Mouse (Mus musculus) T-helper 2 cell (primary cell): ENCODE results near the gene Hoxb4.

Source experiments
- in situ Hi-C: fragments of 300-600 bp; cut with MboI, MseI; formaldehyde crosslinking; loops from one replicate; pipeline ENCODE4 v1.15.1; 2025; ENCODE audit warnings: high pct_unique_total_duplicates

The Hoxb4 gene

DNA sequence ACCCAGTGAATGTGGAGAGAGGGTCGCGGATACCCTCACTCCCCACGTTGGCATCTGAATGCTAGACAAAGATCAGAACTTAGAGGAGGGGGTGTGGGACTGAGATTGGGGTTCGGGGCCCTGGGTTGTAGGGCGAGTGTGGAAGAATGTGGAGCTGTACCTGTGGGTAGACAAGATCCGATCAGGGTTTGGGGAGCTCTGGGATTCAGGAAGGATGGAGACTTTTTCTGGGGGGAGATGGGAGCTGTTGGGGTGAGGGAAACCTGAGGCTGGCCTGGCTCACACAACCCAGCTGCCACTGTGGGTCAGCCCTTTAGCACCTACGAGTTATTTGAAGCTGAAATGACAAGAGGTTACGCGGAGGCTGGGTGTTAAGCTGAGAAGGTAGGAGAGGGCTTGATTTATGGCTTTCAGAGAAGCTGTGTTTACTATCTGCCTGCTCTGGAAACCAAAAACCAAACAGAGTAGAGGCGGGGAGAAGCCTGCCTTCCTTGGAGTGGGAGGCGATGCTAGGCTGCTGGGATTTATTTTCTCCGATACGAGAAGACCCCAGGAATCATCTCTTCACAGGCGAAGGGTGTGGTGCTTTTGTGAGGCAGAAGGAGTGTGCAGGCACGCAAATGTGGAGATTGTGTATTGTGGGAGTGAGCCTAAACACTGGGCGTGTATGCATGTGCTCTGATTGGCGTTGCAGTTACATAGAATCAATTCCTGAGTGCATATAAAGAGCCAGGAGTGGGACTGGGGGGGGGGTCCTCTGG is 15.4 kb downstream of the Hoxb4 start:
- in situ Hi-C loops, result no loop called here

DNA sequence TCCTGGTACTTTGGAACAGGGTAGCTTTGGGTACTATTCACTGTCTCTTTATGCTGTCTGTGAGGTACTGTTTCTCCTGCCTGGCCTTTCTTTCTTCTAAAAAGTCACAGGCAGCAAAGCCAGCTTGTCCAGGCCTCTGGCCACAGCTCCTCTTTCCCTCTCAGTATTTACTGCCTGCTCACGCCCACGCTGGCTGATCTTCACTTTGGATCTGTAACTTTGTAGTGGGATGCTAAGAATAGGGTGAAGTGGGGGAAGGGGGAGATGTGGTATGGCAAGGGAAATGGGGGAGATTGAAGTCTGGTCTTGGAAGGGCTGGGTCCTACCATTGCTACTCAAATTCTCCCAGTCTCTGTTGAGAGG is 15.9 kb downstream of the Hoxb4 start:
- in situ Hi-C loops, result no loop called here

DNA sequence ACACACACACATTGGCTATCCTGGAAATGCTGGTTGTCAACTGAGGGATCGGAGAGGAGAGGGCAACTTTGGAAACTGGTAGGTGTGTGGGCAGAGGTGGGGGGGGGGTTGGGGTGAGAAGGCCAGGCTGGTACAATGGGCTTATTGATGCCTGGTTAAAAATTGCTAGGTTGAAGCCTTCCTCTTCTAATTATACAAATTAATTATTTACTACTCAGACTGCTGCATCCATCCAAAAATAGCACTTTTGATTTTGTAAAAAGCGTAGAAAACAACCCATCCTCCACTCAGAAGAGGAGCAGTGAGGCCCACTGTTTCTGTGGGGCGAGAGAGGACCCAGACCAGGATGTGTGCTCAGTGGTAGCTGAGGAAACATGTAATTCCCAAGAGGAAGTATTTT is 16.9 kb downstream of the Hoxb4 start:
- in situ Hi-C loops, result no loop called here

DNA sequence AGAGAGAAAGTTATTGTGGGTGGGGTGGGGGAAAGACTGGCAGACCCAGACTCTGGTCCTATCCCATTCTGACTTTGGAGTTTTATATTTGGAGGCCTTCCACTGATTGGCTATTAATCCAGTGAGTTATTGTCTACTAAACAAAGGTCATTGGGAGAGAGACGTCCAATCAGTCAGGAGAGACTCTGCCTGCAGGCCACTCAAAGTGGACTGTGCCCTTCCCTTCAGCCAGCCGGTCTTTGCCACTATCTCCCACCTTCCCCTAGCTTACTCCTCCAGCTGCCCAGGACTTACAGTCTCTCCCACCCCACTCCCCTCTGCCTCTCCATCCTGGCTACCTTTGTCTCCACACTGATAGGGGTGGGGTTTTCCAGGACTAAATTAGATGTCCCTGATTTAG is 18.5 kb downstream of the Hoxb4 start:
- in situ Hi-C loops, result no loop called here

DNA sequence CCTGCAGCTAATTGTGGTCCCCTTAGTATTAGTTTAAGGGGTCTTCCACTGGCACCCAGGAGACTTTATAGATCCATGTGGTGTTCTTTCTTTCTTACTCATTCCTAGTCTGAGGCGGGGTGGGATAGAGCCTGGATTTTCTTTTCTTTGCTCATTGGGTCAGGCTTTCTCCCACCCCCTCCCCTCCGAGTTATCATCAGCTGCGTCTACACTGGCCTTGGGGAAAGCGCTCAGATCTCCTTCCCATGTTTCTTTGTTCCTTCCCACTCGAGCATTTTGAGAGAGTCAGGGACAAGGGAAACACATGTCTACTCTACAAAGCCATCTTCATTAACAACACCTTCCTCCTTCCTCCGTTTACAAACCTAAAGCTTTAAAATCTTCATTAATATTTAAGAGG is 19.0 kb downstream of the Hoxb4 start:
- in situ Hi-C loops, result no loop called here

DNA sequence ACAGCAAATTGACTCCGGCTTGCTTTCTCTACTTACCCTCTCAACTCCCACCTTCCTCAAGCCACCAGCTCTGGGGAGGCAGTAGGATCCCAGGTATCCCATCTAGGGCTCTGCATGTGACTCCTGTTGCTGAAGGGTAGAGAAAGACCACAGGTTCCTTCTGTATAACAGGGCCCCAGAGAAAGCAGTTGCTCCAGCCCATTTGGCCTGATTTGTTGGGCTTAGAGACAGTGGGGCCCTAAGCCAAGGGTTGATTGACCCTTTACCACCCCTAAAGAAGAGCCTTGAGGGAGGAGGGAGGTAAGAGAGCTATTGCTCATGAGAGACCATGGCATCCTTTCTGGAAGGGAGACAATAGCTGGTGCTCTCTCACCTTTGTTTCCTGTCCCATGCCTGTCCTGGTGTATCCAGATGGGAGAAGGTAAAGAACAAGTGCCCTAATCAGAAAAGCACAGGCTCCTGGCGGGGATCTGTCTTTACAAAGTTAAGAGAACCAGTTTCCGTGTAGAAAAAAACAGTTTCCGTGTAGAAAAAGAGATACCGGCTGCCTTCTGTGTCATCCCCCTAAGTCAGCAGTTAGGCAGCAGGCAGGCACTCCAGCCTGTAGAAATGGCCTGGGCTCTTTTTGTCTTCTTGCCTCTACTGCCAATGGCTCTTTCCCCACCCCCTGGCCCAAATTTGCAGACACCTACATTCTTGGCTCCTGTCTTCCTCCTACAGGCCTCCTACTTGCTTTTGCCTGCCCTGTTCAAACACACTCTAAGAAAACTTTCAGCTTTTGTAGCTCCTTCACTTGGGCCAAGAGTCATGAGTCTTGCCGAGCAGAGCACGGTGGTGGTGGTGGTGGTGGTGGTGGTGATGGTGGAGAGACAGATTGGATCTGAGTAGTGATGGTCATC is 21.1 kb downstream of the Hoxb4 start:
- in situ Hi-C loops, result no loop called here

DNA sequence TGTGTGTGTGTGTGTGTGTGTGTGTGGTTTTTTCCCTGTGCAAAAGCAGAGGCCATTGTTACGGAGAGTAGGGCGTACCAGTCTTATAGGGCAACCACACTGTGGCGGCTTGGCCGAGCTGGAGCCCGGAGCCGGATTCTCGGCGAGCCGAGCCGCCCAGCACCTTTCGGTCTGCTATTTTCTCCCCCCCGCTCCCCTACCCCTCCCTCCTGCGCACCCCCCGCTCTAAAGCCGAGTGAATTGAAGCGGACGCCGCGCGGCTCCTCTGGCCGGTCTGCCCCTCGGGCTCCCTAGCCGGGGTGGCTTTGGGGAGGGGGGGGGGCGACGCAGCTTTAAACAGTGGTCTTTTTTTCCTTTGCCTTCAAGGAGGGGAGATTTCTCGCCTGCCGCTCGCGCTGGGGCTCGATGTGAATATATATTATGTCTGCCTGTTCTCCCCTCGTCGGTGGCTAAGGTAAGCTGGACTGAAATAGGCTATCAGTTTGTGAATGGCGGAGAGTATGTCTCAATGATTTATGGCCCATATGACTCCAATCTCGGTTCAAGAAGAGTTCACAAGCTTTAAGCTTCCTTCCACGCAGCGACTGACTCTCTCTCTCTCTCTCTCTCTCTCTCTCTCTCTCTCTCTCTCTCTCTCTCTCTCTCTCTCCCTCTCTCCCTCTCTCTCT is 22.8 kb downstream of the Hoxb4 start:
- in situ Hi-C loops, result no loop called here

DNA sequence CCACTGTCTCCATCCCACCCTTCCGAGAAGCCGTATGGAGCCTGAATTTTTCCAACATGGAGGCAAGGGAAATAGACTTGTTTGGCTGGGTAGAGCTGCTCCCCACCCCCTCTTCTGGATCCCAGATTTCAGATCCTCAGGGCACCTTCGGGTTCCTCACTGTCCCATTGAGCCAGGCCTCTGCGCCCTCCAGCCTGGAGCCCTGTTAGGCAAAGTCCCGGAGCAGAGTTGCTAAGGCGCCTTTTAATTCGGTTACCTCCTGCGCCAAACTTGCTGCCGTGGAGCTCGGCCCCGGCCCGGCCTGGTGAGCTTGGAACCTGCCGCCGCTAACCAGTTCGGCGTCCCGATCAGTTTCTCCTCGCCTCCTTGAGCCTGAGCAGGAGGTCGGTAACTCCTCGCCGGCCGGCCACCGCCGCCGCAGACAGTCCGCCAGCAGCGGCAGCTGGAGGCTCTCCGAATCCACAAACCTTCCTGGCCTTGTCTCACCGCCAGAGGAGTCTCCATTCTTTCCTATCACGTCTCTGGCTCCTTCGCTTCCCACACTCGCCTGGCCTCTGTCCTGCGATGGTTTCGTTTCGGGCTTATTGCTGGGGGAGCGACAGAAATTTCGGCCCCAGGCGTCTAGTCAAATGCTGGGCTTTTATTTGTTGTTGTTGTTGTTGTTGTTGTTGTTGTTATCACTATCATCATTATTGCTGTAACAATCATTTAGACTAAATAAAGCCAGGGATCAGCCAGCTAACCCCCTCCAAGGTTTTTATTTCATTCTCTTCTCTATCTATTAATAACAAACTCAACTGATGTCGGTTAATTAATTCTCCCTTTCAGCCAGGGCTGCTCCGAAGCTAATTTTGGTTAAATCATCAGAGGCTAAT is 23.9 kb downstream of the Hoxb4 start:
- in situ Hi-C loops, result no loop called here

DNA sequence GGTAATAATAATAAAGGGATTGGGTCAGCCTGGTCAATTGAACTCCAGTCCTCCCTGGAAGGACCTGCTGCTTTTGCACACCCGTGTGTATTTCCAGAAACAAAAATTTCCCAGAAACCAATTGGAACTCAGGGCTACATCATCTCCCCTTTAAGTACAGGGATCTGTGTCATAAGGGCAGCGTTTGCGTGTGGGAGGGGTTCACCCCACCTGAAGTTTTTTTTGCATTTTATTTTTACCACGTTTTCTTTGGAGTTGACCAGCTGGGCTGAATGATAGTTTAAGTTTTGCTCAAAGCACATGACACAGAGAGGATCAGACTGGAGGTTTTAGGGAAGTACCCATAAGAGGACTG is 24.5 kb downstream of the Hoxb4 start:
- in situ Hi-C loops, result no loop called here

DNA sequence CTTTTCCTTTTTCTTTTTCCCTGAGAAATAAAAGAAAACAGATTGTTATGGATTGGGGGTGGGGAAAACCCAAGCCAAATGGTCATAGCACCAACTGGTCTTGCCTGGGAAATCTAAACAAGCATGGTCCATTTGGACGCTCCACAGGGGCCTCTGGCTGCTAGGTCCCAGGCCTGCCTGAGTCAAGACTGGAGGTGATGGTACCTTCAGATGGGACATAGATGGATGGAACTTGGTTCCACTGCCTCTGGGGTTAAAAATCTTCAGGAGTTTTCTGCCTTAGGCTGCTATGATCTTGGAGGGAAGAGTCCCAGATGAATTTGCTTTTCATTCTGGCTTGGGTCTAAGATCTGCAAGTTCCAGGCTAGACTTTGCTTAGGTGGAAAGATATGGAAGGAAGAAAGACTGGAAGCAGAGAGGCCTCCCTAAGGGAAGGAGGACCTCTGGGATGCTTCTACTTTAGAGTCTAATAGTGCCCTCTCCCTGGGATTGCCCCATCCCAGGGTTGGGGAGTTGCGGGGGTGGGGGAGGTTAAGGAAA is 25.2 kb downstream of the Hoxb4 start:
- in situ Hi-C loops, result no loop called here

DNA sequence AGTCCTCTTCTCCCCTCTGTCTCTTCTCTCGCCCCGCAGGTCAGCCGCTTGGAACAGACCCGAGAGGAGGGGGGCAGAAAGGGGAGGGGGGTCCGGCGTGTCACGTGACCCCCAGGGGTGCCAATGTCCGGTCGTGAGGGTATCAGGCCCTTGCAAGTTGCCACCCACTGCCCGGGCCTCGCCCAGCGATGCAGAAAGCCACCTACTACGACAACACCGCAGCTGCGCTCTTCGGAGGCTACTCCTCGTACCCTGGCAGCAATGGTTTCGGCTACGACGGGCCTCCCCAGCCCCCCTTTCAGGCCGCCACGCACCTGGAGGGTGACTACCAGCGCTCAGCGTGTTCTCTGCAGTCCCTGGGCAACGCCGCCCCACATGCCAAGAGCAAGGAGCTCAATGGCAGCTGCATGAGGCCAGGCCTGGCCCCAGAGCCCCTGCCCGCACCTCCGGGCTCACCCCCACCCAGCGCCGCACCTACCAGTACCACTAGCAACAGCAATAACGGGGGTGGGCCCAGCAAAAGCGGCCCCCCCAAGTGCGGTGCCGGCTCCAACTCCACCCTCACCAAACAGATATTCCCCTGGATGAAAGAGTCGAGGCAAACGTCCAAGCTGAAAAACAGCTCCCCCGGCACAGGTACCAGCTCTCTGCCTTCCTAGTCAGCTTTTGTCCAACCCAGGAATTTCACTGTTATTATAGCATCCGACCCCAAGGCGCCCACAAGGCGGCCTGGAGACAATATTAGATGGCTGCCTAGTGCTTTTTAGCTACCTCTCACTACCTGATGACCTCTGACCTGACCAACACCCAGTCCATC is 26.2 kb downstream of the Hoxb4 start:
- in situ Hi-C loops, result no loop called here

DNA sequence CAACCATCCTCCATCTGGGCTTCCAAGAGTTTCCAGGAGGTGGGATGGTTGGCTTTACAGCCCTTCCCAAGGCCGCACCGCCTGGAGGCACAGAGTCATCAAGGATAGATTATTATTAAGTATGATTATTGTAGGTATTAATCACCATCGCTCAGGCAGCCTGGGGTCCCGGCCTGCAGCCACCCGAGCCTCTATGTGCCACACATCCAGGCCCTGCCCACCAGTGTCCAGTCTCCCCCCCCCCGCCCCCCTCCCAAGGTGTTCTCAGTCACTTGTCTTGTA is 26.8 kb downstream of the Hoxb4 start:
- in situ Hi-C loops, result no loop called here

DNA sequence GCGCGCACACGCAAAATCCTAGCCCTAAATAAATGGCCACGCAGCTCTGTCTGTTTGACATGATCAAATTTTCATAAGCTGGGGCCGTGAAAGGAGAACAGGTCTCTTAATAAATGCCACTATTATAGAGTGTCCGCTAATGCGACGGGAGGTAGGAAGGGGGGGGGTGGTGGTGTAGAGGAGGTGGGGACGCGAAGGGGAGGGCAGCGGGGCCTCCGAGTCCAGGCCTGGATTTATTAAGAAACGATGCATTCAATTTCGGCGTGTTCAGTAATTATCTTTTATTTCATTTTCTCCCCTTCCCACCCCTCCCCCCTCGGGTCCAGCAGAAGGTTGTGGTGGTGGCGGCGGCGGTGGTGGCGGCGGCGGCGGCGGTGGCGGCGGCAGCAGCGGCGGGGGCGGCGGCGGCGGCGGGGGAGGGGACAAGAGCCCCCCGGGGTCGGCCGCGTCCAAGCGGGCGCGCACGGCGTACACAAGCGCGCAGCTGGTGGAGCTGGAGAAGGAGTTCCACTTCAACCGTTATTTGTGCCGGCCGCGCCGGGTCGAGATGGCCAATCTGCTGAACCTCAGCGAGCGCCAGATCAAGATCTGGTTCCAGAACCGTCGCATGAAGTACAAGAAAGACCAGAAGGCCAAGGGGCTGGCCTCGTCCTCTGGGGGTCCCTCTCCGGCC is 27.3 kb downstream of the Hoxb4 start:
- in situ Hi-C loops, result no loop called here

DNA sequence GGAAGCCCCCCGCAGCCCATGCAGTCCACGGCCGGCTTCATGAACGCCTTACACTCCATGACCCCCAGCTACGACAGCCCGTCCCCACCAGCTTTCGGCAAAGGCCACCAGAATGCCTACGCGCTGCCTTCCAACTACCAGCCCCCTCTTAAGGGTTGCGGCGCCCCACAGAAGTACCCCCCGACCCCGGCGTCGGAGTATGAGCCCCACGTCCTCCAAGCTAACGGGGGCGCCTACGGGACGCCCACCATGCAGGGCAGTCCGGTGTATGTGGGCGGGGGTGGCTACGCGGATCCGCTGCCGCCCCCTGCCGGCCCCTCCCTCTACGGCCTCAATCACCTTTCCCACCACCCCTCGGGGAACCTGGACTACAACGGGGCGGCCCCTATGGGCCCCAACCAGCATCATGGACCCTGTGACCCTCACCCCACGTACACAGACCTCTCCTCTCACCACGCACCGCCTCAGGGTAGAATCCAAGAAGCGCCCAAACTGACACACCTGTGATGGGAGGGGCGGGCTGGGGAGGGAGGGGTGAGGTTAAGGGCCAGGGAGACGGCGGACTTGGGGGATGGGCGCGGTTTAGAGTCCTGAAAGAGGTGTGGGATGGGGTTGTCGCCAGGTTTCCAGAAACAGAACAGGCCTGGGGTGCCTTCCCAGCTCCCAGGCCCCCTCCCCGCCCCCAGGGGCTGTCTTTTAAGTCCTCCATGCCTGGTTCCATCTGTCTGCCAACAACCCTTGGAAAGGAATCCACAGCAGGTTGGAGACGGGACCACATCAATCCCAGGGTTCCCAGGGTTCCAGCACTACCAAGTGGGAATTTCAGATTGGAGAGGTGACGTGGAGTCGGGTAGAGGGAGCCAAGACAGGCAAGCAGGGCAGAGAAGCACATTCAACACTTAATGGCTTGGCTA is 28.1 kb downstream of the Hoxb4 start:
- in situ Hi-C loops, result no loop called here

DNA sequence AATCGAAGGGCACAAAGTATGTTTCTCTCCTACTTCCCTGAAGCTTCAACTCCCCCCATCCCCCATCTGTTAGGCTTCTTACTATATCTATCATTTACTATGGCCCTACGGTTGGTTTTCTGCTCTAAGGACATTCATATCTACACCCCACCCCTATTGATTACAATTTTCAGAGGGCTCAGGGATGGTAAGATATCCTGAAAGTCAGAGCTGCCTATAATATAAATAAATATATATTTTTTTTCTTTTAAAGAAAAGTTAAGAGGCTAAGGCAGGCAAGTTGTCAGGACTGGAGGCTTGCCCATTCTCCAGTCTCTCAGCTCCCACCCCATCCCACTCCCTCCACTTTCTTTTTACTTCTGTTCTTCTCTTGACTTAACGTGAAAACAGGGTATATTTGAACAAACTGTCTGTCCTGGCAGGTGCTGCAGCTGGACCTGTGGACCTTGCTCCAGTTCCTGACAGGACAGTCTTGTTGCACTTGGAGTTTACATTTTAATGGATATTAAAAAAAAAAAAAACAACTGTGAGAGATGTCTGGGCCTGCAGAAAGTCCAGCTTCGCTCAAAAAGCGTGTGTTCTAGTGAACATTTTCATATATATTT is 29.0 kb downstream of the Hoxb4 start:
- in situ Hi-C loops, result no loop called here

DNA sequence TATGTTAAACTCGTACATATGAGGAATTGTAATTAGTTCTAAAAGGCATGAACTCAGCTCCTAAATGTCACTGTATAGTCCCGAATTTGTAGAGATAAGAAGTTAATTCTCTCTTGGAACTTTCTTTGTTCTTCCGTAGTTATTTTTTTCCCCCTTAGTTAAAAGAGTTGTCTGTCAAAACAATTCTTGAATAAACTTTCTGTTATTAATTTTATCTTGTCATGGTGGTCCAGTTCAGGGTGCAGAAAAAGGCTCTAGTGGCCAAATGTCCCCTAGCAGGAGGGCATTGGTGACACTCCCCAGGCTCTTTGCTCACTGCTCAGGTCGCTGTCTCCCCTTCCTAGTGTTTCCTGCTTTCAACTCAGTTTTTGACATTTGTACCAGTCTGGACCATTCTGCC is 29.6 kb downstream of the Hoxb4 start:
- in situ Hi-C loops, result no loop called here

DNA sequence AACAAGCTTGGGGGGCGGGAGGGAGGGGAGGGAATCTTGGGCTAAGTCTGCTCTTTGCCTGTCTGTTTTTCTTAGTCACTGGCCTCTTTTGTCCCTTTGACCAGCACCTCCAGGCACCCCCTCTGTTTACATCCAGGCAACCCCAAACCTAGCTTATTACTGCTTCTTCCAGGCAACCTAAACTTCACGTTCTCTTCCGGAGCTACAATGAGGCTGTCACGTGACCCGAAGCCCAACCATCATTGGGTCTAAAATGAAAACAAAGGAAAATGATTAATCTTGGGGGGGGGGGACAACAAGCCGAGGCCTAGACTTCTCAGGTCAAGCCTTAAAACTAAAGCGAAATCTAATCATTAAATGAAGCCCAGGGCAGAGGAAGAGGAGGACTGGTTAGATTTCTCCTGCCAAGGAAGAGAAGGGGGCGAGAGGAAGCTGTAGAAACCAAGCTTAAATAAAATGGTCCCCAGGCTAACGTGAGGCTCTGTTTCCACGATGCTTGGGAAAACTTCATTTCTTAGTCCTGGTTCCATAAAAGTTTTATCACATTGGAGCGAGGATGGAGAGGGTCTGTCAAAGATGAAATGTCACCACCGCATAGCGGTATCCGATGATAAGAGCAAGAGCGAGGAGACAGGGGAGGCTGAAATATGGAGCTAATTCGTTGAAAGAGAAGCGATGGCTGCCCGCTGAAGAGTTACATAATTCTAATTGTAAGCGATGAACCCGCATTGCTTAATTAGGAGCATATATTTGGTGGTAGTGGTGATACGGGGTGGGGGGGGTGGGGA is 30.3 kb downstream of the Hoxb4 start:
- in situ Hi-C loops, result no loop called here

DNA sequence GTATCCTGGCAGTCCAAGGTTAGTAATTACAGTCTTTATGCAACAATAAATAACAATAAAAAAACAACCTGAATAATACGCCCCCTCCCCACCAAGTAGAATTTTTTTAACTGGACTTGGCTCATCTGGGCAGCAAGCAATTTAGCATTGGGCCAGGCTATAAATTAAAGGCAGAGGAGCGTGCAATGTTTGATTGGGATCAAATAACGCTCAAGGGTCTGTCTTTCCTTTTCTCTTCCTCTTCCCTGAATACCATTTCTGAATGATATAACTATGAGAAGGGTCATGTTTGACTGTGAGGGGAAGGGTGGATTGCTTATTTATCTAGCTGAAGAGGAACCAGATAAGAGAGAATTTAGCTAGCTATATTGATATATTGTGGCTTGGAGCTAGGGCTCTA is 30.9 kb downstream of the Hoxb4 start:
- in situ Hi-C loops, result no loop called here
